Mouse (Mus musculus) cerebellum, postnatal 10 days (tissue): ENCODE measurements at regions not wholly inside any gene's neighbourhood (a gene's known extent, or its start where the extent isn't known, plus 50 kb on each side); places are given as distances from the start of the nearest gene placed in this dataset.
"Not testable (repeated sequence)": the region's sequence is repeated elsewhere in the genome, so short reads cannot be mapped to it uniquely, and the experiment has no call there.

Experiments
- DNase-seq, 2 experiments: peaks; one replicate each; pipeline ENCODE4 v3.0.0; 2021; ENCODE audit warnings: mixed read lengths in 2 of 2

DNA sequence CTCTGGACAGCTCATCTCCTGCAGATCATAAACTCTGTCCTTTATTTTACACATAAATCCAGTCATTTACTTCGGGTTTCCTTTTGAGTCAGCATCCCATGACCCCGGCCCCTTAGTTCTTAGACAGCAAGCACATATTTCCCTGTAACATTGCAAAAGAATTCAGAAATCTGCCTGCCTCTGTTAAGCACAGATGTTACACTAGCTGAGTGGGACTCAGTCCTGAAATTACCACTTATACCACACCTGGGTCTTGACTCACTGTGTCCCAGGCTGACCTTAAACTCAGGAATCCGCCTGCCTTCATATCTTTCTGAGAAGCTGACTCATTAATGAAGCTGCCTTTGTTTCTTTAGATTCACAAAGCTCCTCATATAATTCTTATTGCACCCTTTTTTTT, 139.9 kb downstream of the Sptssa start:
- no peak for DNase-seq

- not testable (repeated sequence) for DNase-seq
Observed at GRCm38 (mm10) chr12:54516039-54516438, 140.3 kb downstream of the Sptssa start.

GRCm38 (mm10) chr12:54509903-54510302, 146.5 kb downstream of the Sptssa start:
- DNase-seq = peak; percentile 29 to 31

- no peak for DNase-seq
Observed at GRCm38 (mm10) chr12:54502775-54503174, 153.6 kb downstream of the Sptssa start.

DNA sequence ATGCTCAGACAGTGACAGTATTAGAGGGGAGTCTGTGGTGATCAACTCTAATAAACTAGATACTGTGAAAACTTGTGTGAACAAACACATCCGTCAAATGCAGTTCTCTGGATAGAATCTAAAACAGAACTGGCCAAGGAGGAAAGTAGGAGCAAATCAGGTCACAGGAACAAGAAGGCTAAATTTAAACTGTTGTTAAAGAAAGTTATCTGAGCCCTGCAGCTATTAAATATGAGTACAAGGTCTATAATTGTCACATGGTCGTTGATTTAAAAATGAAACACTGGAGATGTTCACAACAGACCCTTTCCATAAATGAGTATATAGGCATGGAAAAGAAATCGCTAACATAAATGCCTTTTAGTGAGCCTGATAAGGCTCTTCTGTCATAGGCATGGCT, 156.4 kb downstream of the Sptssa start:
- no peak for DNase-seq

DNA sequence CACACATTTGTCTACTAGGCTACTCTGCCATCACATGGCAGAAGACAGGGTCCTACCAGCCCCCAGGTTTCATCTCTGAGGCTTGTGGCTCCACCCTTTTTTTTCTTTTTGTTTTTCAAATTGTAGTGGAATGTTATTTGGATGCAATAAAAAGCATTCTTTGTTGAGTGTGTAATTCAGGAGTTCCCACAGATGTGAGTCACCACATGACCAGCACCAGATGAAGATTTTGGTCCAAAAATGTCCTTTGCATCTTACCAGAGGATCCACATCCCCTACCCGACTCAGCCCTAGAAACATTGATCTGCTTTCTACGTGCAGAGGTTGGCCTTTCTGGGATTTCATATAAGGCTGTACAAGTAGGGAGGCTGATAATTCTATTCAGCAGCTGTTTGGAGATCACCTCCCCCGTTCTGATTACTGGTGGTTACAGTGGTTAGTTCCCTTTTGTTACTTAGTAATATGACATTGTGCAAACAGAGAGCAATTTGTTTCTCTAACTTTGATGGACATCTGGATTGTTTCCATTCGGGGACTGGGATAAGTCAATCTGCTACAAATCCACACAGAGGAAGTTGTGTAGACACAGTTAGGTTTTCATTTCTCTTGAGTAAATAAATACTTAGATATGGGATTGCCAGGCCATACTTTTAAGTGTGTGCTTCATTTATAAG, 160.5 kb downstream of the Sptssa start:
- DNase-seq = no peak

GRCm38 (mm10) chr12:54494756-54495375, 161.5 kb downstream of the Sptssa start:
- DNase-seq = no peak

- peak; percentile 60 to 69 for DNase-seq
Observed at GRCm38 (mm10) chr12:54492737-54493136, 163.6 kb downstream of the Sptssa start.

DNA sequence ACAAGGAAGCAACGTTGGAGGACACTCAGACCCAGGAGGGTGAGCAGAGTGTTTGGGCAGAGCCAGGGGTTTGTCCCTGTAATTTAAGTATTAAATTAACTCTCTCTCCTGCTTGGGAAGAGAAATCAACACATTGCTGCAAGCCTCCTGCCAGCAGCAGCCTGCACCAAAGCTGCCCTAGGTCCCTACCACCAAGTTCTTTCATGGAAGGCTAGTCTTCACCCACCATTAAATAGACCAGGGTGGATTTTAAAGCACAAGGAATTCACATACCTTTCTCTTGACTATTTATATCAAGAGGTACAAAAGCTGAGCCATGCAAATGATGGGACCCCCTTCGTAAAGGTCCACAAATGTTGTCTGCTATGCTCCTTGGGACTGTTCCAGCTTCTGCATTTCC, 165.9 kb downstream of the Sptssa start:
- DNase-seq = no peak

- DNase-seq = peak; percentile 81 to 84
Observed at GRCm38 (mm10) chr12:54489675-54490074, 166.7 kb downstream of the Sptssa start.

DNA sequence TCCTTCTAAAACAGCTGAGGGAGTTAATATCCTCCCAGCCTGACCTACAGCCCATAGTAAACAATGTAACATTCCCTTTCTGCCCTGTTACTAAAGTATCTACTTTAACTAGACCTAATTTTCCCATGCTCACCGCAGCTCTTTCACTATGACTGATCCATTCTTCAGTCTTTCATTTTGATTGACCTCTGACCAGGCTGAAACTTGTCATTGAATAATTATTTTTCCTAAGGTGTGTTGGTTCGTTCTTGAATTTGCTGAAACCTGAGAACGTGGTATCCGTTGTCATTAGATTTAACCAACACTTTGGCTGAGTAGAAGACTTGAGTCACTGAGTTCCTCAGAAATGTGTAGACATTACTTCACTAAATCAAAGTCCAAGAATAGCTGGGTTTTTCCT, 168.7 kb downstream of the Sptssa start:
- no peak for DNase-seq

DNA sequence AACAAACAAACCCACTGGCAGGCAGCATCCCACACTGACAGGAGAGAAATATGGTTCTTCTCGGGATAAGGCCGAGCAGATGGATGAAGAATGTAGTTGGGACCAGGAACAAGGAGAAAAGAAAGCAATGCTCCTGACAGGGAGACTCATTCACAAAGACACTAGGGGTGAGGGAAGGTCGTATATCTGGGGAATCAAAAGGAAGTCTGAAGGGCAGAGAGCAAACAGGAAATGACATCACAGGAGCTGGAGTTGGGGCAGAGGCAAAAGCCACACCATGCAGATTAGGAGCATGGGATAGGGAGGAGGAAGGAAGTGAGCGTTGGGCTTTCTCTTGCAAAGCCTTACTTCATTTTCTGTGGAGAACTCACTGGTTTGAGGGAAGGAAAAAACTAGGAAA, 174.4 kb downstream of the Sptssa start:
- DNase-seq = no peak

DNA sequence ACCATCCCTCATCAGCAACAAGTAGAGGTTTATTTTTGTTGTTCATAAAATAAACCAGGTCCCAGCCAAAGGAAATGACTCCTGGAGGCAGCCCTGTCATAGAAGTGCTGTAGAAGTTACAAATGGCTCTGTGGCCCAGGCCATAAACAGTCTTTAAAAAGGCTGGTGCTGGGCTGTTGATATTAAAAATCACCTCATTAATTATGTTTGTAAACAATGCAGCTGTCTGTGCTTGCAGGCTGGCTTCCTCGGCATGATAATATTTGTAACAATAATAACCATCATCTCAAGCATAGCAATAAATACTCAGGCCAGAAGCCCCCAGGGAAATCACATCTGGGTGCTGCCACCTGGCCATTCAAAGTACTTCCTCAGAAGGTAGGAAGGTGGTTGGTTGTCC, 176.5 kb downstream of the Sptssa start:
- no peak for DNase-seq

- DNase-seq = no peak
Observed at GRCm38 (mm10) chr12:54472881-54473280, 183.5 kb downstream of the Sptssa start.

DNA sequence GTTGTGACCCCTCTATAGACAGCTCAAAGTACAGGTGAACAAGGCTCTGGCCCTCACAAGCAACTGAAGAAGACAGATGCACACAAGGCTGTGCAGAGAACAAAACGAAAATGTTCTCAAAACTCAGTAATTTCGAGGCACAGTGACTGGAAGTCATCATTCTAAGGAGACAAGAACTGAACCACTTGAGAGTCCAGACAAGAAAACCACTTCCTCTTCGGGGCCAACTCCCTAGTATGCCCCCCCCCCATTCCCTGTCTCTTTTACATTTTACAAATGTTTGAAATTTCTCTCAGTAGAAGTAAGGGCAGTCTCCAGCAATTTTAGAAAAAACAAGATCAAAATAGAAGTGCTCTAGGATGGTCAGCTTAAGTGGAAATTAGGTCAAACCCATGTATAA, 184.0 kb downstream of the Sptssa start:
- no peak for DNase-seq

DNA sequence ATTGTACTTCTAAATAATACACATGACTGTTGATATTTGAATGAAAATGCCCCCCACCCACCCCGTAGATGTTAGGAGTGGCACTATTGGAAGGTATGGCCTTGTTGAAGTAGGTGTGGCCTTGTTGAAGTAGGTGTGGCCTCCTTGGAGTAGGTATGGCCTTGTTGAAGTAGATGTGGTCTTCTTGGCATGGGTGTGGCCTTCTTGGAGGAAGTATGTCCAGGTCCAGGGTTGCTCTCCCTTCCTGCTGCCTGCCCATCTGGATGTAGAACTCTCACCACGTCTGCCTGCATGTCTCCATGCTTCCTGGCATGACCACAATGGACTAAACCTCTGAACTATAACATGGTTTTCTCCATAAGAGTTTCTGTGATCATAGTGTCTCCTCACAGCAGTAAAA, 188.7 kb downstream of the Sptssa start:
- no peak for DNase-seq

DNA sequence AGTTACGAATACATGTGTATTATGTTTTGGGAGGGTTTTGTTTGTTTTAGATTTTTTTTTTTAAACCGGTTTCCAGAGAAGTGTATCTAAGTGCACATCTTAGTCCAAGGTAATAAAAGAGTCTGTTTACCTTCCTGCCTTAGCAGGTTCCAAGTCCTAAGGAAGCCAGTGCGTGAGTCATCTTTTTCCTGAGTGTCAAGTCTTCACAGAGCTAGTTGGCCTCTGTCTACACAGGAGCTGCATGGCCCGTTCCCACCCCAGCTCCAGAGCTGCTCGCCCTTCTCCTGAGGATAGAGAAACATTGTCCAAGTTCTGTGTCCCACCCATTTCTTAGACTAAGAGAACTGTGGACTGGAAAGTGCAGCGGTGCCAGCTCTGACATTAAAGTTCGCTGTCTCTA, 192.6 kb downstream of the Sptssa start:
- no peak for DNase-seq

DNA sequence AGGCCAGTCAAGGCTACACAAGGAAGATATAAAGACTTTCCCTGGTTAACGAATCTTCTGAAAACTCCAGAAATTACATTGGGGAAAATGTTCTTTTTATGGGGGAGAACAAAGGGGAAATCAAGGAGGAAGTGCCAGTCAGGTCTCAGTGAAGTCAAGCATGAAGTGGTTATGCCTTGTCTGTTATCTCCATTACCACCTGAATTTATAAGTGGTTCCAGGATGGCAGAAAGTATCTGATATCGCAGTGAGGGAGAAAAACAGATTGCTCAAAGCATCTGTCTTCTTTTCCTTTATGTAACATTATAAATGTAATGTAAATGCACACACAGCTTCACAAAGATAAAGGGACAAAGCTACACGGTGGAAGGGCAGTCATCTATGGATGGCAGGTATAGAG, 195.0 kb downstream of the Sptssa start:
- no peak for DNase-seq

DNA sequence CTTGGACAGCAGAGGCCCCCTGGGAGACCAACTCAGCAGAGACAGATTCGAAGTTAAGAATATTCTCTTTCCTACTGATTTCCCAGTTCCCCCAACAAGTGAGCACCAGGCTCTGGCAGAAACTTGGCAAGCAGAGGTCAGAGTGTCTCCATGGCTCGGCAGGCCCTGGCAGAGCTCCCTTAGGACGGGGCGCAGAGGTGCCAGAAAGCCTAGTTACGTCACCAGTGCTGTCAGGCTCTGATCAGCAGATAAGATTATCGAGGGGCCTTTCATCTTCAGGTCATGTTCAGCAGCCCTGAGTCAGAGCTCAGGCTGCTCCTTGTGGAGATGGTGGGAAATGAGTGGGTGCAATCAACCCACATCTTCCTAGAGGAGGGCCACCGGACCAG, 196.2 kb downstream of the Sptssa start:
- DNase-seq = peak; percentile 79 to 86

DNA sequence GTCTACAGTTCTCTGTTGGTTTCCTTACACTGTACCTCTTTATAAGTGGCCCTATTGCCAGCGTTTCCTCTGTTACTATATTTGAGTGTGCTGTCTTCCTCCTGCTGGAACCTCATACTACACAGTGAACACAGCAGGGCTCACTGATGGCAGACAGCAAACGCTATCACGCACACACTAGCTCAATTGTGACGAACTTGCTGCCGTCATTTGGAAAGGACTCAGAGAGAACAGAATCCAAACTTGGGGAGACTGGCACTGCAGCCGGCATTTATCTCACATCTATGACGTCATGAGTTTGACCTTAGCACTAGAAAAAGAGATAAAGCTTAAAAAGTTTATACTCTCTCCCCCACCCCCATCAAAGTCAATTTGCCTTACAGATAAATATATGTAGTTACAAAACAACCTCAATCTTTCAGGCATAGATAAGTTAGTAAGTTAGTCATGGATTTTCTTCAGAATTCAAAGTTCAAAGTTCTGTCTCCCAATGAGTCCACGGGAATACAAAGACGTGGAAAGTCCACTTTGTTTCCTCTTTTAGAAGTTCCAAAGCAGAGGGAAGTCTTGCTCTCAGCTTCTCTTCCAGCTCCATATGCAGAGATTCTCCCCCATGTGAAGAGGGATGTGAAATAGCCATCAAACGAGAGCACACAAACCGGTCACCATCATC, 196.8 kb downstream of the Sptssa start:
- DNase-seq = no peak

DNA sequence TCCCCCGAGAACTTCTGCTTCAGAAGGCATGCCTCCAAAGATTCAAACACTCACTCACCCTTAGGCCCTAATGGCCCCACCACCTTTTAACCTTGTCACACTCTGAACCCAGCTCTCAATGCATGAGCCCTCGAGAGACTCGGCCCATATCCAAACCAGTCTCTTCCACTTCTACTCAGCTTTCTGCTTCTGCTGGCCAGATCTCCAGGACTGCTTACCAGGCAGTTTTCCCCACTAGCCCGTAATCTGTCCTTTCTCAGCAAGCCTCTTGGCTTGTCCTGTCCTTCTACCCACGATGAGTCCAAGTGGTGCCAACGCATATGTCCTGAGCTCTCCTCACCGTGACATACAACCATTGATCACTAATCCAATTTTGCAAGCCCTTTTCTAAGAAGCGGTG, 199.6 kb downstream of the Sptssa start:
- peak; percentile 53 to 71 for DNase-seq

DNA sequence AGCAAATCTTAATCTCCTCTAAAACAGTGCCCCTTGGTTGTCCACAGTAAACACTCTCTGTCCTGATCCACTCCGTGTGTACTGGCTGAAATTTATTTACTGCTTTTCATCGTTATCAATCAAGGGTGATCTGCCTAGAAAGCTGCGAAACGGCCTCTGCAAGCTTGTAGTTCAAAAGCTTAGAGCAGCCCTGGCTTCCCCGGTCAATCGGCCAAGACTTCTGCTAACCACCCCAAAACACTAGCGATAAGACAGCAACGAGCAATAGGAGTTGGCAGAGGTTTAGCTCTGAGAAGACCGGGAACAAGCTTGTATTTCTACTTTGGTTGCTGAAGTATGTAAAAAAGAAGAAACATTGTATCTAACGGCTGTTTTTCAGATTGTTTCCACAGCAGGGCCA, 201.8 kb downstream of the Sptssa start:
- no peak for DNase-seq

GRCm38 (mm10) chr12:54453343-54453742, 203.0 kb downstream of the Sptssa start:
- DNase-seq = peak in 1 of 2 experiments; percentile 18

- peak in 1 of 2 experiments; percentile 13 for DNase-seq
Observed at GRCm38 (mm10) chr12:54450369-54450768, 206.0 kb downstream of the Sptssa start.
